Mouse (Mus musculus): ENCODE measurements around the gene Kat6b.

The Kat6b gene

DNA sequence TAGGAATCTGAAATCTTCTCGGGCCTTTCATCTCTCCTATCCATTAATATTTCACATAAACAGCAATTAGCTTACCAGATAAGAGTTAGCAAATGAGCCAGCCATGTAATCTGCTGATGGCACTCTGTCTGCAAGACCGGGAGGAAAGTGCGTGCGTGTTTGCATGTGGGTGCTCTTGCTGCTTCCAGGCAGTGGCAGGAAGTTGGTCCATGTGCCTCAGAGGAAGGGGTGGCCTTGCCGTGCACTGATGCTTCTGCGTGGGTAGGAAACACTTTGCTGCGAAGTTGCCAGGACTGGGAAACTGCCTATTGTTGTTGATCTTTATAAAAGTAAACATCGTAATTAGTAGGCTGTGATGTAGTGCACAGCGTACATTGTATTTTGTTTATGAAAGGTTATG, 42.0 kb downstream of the Kat6b start:
- no peak for DNase-seq (ENCODE audit: low spot score)

DNA sequence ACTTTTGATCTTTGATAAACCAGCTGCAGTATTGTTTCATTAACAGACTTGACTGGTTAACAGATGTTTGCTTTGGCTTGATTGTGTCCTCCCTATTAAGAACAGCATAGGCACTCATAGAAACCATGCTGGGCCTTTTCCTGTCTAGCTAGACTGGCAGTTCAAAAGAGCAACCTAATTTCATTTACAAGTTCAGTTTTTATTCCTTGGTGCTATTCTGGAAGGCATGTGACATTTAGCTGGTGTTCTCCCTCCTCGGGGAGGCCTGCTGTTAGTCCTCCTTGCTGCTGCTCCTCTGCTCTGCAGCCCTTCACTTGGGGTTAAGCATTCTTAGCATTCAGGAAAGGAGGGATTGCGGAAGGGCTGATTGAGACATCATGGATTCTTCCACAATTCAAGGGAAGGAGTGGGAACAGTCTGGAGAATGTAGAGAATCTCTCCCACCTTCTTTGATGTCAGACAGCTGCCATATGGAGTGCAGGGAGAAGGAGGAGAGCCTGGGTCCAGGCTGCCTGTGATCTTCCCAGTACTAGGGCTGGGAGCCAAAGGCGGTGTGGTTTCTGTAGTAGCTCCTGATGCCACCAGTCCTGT, 42.7 kb downstream of the Kat6b start:
- DNase-seq (ENCODE audit: low spot score) = no peak

DNA sequence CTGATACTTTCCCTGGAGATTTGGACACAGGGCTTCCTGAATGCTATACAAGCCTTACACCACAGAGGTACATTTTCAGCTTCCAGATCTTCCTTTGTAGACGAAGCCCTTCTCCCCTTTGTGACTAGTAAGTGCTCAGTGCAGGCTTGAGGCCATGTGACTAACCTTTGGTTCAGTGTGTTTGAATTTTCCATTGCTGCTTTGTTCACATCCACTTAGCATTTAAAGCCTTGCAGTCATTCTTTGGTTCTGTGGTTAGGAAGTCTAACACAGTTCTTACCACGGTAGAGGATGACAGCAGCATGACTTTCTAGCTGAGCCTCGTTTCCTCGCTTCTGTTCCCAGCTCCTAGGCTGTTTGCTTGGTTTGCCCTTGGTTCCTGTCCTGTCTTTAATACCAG, 44.4 kb downstream of the Kat6b start:
- no peak for DNase-seq (ENCODE audit: low spot score)

DNA sequence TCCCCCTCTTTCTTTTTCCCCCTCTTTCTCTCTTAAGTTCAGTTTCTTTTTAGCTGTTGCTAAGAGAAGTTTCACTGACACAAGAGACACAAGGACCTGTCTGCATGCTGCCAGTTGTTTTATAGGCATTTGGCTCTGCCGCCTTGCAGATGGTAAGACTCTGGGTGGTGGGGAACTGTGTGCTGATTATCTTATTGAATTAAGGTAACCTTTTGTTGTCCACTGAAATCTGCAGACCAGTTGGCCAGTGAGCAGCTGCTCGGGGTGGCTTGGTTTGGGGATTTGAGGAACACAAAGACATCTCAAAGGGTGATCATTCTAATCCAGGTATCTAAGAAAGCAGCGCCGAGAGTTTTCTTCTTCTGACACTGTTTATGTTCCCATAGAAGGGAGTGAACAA, 52.3 kb downstream of the Kat6b start:
- DNase-seq (ENCODE audit: low spot score) = no peak

DNA sequence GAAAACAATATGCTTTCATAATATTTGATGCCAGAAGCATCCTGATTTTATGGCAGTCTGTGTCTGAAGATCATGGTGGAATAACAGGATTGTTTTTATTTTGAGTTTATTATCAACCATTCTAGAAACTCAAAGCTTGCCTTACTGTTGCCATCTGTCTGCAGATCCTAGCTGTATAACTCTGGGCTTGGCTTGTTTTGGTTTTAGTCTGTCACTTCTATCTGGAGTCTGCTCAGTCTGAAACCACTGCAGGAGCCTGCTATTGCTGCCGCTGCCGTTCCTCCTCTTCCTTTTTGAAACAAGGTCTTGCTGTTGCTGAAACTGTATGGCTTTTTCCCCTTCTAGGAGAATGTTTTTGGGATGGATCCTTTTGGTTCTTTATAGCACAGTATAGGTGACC, 52.8 kb downstream of the Kat6b start:
- DNase-seq (ENCODE audit: low spot score) = no peak

DNA sequence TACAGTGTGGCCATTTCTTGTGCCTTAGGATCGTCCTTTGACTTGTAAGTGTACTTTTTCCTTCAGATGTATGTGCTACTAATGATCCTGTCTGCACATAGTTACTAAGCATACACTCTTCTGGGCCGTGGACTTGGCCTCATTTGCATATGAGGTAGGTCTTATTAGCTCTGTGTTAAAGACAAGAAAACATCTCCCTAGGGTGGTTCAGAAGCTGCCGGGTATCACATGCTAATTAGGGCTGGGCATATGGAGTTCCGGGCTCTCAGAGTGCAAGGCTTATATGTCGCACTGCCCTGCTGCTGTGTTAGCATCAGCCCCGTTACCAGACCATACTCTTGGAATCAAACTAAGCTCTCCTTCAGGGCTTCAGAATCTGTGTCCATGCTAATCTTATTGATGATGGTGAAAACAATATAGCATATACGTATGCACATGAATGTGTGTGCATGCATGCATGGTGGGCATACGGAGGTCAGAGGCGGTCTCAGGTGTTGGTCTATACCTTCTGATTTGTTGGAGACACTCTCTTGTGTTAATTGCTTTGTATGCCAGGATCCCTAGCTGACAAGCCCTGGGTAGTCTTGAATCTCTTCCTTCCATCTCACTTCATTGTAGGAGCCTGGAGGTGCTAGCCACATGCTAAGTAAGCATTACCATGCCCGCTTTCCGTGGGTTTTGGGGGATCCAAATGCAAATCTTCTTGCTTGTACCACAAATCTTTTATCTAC, 53.5 kb downstream of the Kat6b start:
- no peak for DNase-seq (ENCODE audit: low spot score)

GRCm38 (mm10) chr14:21536485-21537181, 55.4 kb downstream of the Kat6b start:
- no peak for DNase-seq (ENCODE audit: low spot score)

DNA sequence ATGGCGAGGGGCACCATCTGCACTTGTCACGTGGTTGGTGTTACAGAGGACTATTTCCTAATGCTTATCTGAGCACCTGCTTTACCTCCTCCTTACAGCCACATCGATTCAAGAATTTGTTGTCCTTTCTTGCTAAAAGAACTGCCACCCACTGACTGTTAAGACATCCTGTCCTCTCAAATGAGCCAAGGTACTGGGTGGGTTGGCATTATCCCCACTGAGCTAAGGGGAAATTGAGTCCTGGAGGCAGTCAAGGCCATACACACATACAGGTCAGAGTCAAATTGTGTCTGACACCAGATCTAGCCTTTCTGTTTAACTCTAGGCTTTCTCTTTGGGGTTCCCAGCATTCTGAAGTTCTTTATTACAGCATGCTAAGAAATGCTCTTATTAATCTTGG, 56.6 kb downstream of the Kat6b start:
- DNase-seq (ENCODE audit: low spot score) = no peak

DNA sequence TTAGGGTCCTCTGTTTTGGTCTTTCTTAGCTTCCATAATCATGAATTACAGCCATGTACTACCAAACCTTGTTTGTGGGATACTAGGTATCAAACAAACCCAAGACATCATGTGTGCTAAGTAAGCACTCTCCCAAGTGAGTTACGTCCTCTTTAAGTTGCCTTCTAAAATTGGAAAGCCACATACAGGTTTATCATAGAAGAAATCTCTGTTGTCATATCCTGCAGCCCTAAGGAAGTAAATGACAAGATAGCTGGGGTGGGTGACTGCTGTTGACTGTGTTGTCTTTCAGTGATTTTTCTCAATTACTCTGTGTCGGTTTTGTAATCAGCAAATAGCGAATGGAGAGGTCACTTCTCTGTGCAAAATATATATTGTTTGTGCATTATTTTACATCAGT, 58.5 kb downstream of the Kat6b start:
- DNase-seq (ENCODE audit: low spot score) = no peak

GRCm38 (mm10) chr14:21540361-21540760, 59.1 kb downstream of the Kat6b start:
- DNase-seq (ENCODE audit: low spot score) = no peak

GRCm38 (mm10) chr14:21545529-21545928, 64.3 kb downstream of the Kat6b start:
- DNase-seq (ENCODE audit: low spot score) = no peak

DNA sequence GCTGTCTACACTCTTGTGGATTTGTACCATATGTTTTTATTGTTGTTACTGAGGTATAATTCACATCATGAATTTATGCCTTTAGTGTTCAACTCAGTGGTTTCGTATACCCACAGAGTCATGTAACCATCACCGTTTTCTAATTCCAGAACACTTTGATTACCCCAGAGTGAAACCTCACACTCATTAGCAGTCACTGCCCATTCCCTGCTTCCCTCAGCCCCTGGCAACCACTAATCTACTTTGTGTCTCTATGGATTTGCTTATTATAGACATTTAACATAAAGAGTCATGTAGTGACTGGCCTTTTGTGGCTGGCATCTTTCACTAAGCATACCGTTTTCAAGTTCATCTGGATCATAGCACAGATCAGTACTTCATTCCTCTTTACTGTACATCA, 65.1 kb downstream of the Kat6b start:
- DNase-seq (ENCODE audit: low spot score) = no peak

- no peak for DNase-seq (ENCODE audit: low spot score)
Observed at GRCm38 (mm10) chr14:21547297-21547696, 66.1 kb downstream of the Kat6b start.

- no peak for DNase-seq (ENCODE audit: low spot score)
Observed at GRCm38 (mm10) chr14:21547965-21548364, 66.7 kb downstream of the Kat6b start.

GRCm38 (mm10) chr14:21548952-21549607, 67.8 kb downstream of the Kat6b start:
- no peak for DNase-seq (ENCODE audit: low spot score)

DNA sequence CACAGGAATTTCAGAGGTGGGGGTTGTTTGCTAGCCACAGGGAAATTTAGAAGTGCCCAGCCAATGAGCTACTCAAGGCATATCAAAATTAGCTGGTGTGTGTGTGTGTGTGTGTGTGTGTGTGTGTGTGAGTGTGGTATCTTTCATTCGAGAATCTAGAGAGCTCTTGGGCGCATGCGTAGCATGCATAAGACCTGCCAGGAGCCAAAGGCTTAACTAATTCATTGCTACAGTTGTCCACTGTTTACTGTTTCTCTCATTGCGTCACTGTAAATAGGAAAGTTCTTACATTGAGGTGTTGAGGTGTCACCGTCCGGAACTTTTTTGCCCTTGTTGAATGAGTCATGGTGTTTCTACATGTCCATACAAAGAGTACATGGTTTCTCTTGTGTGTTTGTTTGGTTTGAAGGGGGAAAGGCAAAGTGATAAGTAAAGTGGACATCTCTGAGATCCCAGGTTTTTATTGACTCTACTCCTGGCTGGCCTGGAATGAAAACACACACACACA, 68.4 kb downstream of the Kat6b start:
- no peak for DNase-seq (ENCODE audit: low spot score)

GRCm38 (mm10) chr14:21550576-21550975, 69.3 kb downstream of the Kat6b start:
- no peak for DNase-seq (ENCODE audit: low spot score)

DNA sequence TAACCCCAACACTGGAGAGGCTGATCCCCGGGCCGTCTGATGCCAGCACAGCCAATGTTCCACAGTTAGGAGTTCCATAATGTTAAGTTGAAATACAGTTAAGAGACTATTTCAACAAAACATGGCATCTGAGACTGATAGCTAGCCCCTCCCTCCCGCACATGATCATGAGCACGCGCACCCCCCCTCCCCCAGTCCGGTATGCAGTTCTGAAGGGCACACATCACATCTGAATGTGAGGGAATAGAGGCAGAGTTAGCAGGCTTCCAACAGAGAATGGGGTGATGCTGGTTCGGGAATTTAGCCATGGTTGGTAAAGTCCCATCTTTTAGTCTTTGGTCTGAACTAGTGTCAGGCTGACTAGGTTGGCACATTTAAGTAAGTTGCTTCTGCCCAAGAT, 70.4 kb downstream of the Kat6b start:
- no peak for DNase-seq (ENCODE audit: low spot score)

DNA sequence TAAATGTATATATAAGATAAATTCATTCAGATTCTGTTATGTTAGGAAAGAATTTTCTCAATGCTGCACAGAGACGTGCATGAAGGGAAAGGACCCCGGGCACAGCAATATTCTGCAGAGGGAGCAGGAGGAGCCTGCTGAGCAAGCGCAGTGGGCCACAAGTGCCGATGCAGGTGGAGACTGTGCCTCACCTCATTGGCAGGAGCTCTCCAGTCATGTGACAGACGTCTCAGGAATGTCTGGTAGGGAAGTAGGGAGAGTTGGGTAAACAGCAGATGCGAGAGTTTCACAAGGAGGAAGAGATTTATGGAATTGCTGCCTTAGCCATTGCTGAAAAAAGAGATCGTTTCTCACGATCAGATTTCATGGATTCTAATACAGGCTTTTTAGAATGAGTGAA, 71.7 kb downstream of the Kat6b start:
- DNase-seq (ENCODE audit: low spot score) = no peak

DNA sequence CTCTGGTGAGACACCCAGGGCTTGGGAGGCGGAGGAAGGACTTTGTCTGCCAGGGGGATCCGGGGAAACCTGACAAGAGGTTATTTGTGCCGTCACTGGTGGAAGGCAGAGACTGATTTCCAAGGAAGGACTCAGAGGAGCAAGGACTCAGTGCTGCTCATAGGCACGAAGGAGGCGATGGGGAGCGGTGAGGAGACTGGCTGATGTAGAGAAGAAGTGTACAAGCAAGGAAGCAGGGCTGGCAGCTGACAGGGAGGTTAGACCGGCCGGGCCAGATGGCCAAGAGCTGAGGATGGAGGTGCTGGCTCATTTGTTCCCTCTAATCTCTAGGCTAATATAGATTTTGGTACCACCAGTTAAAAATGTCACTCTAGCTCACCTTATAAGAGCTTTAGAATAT, 72.8 kb downstream of the Kat6b start:
- DNase-seq (ENCODE audit: low spot score) = no peak

DNA sequence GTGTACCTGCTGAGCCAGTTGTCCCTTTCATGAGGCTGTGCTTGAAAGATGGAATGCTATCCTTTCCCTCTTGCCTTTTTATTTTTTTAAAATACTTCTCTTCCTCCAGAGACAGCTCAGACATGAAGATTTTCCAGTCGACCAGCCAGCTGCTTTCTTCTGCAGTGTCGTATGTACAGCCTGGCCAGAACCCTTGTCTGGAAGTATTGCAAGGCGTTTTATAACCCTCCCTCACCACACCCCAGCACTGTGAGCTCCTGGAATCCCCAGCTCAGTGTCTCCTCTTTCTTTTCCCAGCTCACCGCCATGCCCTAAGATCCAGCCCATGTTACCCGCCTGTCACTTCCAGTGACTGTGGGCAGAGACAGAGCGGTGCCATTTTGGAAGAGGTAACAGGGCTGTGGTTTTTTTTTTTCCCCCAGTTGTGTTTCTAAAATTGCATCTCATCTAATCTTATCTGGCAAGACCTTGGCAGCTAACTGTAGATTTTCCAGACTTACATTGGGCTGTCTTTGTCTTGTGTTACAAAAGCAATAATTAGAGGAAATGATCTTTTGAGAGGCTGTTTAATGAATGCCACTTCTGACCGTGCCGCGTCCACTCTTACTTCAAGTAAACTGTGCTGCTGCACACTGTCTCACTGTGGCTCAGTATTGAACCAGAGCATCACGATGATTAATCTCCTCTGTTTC, 77.4 kb downstream of the Kat6b start:
- DNase-seq (ENCODE audit: low spot score) = no peak

DNA sequence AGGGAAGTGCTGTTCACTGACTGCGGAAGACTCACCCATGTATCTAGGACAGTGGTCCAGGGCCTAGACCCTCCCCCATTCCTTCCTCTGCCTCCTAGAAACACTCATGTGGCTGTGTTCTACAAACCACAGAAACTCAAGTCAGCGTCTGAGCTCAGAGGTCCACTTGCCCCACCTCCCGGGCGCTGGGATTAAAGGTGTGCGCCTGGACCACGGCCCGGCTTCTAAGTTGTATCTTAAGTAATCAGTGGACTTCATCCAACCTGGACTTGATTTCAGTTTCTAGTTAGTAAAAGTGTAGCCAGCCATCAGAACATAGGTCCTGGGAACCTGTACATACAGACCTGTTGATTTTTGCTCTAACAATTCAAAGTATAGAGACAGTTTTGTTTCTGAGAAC, 78.2 kb downstream of the Kat6b start:
- no peak for DNase-seq (ENCODE audit: low spot score)
